Mouse (Mus musculus) limb, embryonic 14.5 days (tissue): ENCODE data around the gene BC049762. TPM values are rescaled to one million over a fixed set of nuclear protein-coding genes. Genes with fewer than 3 reads are reported as not detected.

Experiments used
- ATAC-seq: fragments of 200-750 bp; cut with Nextera tagmentation; 2 replicates; pipeline ENCODE4 v1.8.0; 2017; ENCODE audit warnings: low read depth, moderate number of reproducible peaks, moderate TSS enrichment; ENCODE audit not compliant: low FRiP score
- DNase-seq: peaks from one replicate; pipeline ENCODE4 v3.0.0-alpha.2; 2015; ENCODE audit warnings: low spot score
- H3K27ac ChIP-seq: fragments of 300-500 bp; sonication (generic); replicated peaks from 2 replicates; pipeline ENCODE4 v1.5.1; 2014; ENCODE audit warnings: low read depth, mild to moderate bottlenecking, low read length, moderate library complexity, mixed read lengths
- H3K27me3 ChIP-seq: fragments of 300-500 bp; sonication (generic); 2 replicates; pipeline ENCODE4 v1.6.1; 2014; ENCODE audit warnings: low read length, mixed read lengths; ENCODE audit not compliant: control insufficient read depth, insufficient read depth
- H3K36me3 ChIP-seq: fragments of 300-500 bp; sonication (generic); 2 replicates; pipeline ENCODE4 v1.6.1; 2014; ENCODE audit warnings: mild to moderate bottlenecking, low read length, moderate library complexity, mixed read lengths; ENCODE audit not compliant: control insufficient read depth, insufficient read depth
- H3K4me1 ChIP-seq: fragments of 300-500 bp; sonication (generic); 2 replicates; pipeline ENCODE4 v1.6.1; 2014; ENCODE audit warnings: antibody characterized with exemption, low read length, mixed read lengths; ENCODE audit not compliant: control insufficient read depth, insufficient read depth
- H3K4me2 ChIP-seq: fragments of 300-500 bp; sonication (generic); replicated peaks from 2 replicates; pipeline ENCODE4 v1.6.1; 2014; ENCODE audit warnings: low read depth, mild to moderate bottlenecking, low read length, moderate library complexity; ENCODE audit not compliant: severe bottlenecking
- H3K4me3 ChIP-seq: fragments of 300-500 bp; sonication (generic); replicated peaks from 2 replicates; pipeline ENCODE4 v1.5.1; 2014; ENCODE audit warnings: low read length
- H3K9ac ChIP-seq: fragments of 300-500 bp; sonication (generic); 2 replicates; pipeline ENCODE4 v1.6.1; 2014; ENCODE audit warnings: mild to moderate bottlenecking, low read depth, low read length, moderate library complexity; ENCODE audit not compliant: severe bottlenecking
- H3K9me3 ChIP-seq: fragments of 300-500 bp; sonication (generic); 2 replicates; pipeline ENCODE4 v1.6.1; 2016; ENCODE audit warnings: low read length; ENCODE audit not compliant: control insufficient read depth
- POLR2A ChIP-seq: fragments of 200-500 bp; IDR thresholded peaks from 2 replicates; pipeline ENCODE4 v1.8.0; 2012; ENCODE audit warnings: inconsistent platforms, mild to moderate bottlenecking, moderate library complexity, borderline replicate concordance; ENCODE audit not compliant: insufficient read depth, insufficient read length; ENCODE audit errors: extremely low read depth
- WGBS: fragments of 180-500 bp; shearing (Covaris S2); extraction: QIAGEN DNeasy Blood & Tissue Kit; methylation state at CpG from one replicate; pipeline ENCODE4 v1.1.7; 2014; 5-methylcytosine and 5-hydroxymethylcytosine counted together
- polyA plus RNA-seq, 2 experiments: library from polyadenylated mRNA; depleted of rRNA in 1 of 2; stranded (reverse) in 1 of 2; unstranded in 1 of 2; fragments of >200 nt; fragmentation: Nextera tagmentation in 1 of 2; extraction: Ambion mirVana in 1 of 2; gene quantifications; 2 replicates each; pipeline versions ENCODE4 v1.2.1 to v1.2.3; 2012 to 2014

Gene BC049762
- polyA plus RNA-seq, 2 experiments = 0.36 to 0.40 TPM

- no peak overlapping the region for H3K9ac ChIP-seq
- H3K4me3 ChIP-seq = no peak overlapping the region
- no peak overlapping the region for H3K4me2 ChIP-seq
- TF ChIP-seq POLR2A = no peak
- no peaks in the 10 kb centered on the region for H3K27me3 ChIP-seq
- no peaks in the 10 kb centered on the region for H3K9me3 ChIP-seq
- no peak for DNase-seq
- no peak for ATAC-seq
- WGBS = 90% methylated on average over 4 of the region's 4 CpGs
- no peak overlapping the region for H3K27ac ChIP-seq
- H3K36me3 ChIP-seq = no peaks in the 10 kb centered on the region
- H3K4me1 ChIP-seq = no peaks in the 10 kb centered on the region
Measured at GRCm38 (mm10) chr11:51257006-51257405, 5.8 kb downstream of the BC049762 start.

GRCm38 (mm10) chr11:51242897-51243296, 19.9 kb downstream of the BC049762 start:
- Histone ChIP-seq H3K4me3 (no peak overlapping the region), H3K4me1 (no peaks in the 10 kb centered on the region), H3K9me3 (no peaks in the 10 kb centered on the region; the same call in 1 of the 2 replicates), H3K36me3 (no peaks in the 10 kb centered on the region), H3K4me2 (no peak overlapping the region), H3K27me3 (no peaks in the 10 kb centered on the region), H3K27ac (no peak overlapping the region), H3K9ac (no peak overlapping the region)
- ATAC-seq (no peak), DNase-seq (no peak)
- no peak for TF ChIP-seq POLR2A
- WGBS = 85% methylated on average over 2 of the region's 2 CpGs

- Histone ChIP-seq H3K4me3 (no peak overlapping the region), H3K4me1 (no peaks in the 10 kb centered on the region), H3K9ac (no peak overlapping the region), H3K4me2 (no peak overlapping the region), H3K9me3 (no peaks in the 10 kb centered on the region), H3K27me3 (no peaks in the 10 kb centered on the region), H3K27ac (no peak overlapping the region), H3K36me3 (no peaks in the 10 kb centered on the region)
- no peak for ATAC-seq
- 83% methylated on average over 9 of the region's 9 CpGs for WGBS
- TF ChIP-seq POLR2A = no peak
- no peak for DNase-seq
Measured at GRCm38 (mm10) chr11:51234626-51235025, 28.2 kb downstream of the BC049762 start.

GRCm38 (mm10) chr11:51227104-51227503, 35.7 kb downstream of the BC049762 start:
- 80% methylated on average over 4 of the region's 4 CpGs for WGBS
- Histone ChIP-seq H3K27me3 (no peaks in the 10 kb centered on the region), H3K36me3 (no peaks in the 10 kb centered on the region), H3K27ac (no peak overlapping the region), H3K9ac (no peak overlapping the region), H3K4me2 (no peak overlapping the region), H3K4me3 (no peak overlapping the region), H3K4me1 (no peaks in the 10 kb centered on the region), H3K9me3 (no peaks in the 10 kb centered on the region)
- DNase-seq (no peak), ATAC-seq (no peak)
- no peak for TF ChIP-seq POLR2A

- ATAC-seq (no peak), DNase-seq (no peak)
- H3K9ac ChIP-seq = no peak within 1 kb of the TSS
- H3K36me3 ChIP-seq = no peaks in the 10 kb centered on the region
- no peaks in the 10 kb centered on the region for H3K27me3 ChIP-seq
- 94% methylated on average over 11 of the region's 11 CpGs for WGBS
- H3K4me1 ChIP-seq = no peaks in the 10 kb centered on the region
- H3K4me3 ChIP-seq = no peak within 1 kb of the TSS
- no peaks in the 10 kb centered on the region for H3K9me3 ChIP-seq
- H3K4me2 ChIP-seq = no peak within 1 kb of the TSS
- TF ChIP-seq POLR2A = no peak
- H3K27ac ChIP-seq = no peak within 1 kb of the TSS
Measured at GRCm38 (mm10) chr11:51220308-51220707, 42.5 kb downstream of the BC049762 start, which contains the start of gene Gm12569. Gene Gm12569, plus strand, starts transcription at chr11:51220473.
